Mouse (Mus musculus) G1E (cell line): Measurements from ENCODE around the gene Fam124a. TPM values are rescaled to one million over a fixed set of nuclear protein-coding genes. Genes with fewer than 3 reads are reported as not detected.

Experiments used
- ATAC-seq: 2 replicates; pipeline ENCODE4 v1.8.0; 2016; ENCODE audit warnings: mild to moderate bottlenecking; ENCODE audit not compliant: insufficient number of reproducible peaks, poor library complexity, low FRiP score, severe bottlenecking; ENCODE audit errors: extremely low read depth
- DNase-seq: peaks from one replicate; pipeline ENCODE4 v3.0.0; 2012; ENCODE audit warnings: low spot score
- H3K27me3 ChIP-seq: 2 replicates; pipeline ENCODE4 v1.6.1; 2012; ENCODE audit warnings: mild to moderate bottlenecking, low read length, inconsistent platforms; ENCODE audit not compliant: insufficient read depth
- H3K36me3 ChIP-seq: replicated peaks from 2 replicates; pipeline ENCODE3; 2012; ENCODE audit warnings: mild to moderate bottlenecking, inconsistent platforms
- H3K4me1 ChIP-seq: 2 replicates; pipeline ENCODE4 v1.6.1; 2012; ENCODE audit warnings: low read depth, low read length, inconsistent platforms, mixed read lengths; ENCODE audit not compliant: insufficient read depth
- H3K4me3 ChIP-seq: 2 replicates; pipeline ENCODE4 v1.5.1; 2012; ENCODE audit warnings: low read depth, mild to moderate bottlenecking, inconsistent platforms, low read length, moderate library complexity, mixed read lengths
- H3K9me3 ChIP-seq: replicated peaks from 2 replicates; pipeline ENCODE4 v1.6.1; 2012; ENCODE audit warnings: inconsistent platforms
- CTCF ChIP-seq: IDR thresholded peaks from 2 replicates; pipeline ENCODE4 v1.5.1; 2012; ENCODE audit warnings: low read depth, low read length, inconsistent platforms, mixed read lengths
- GATA1 ChIP-seq: IDR thresholded peaks from 2 replicates; pipeline ENCODE4 v1.6.1; 2012; ENCODE audit warnings: borderline replicate concordance, low read length, inconsistent platforms, mixed read lengths
- GATA2 ChIP-seq: IDR thresholded peaks from 2 replicates; pipeline ENCODE4 v1.6.1; 2012; ENCODE audit warnings: low read depth, low read length, inconsistent platforms, borderline replicate concordance
- POLR2AphosphoS5 ChIP-seq: IDR thresholded peaks from 2 replicates; pipeline ENCODE4 v1.6.1; 2012; ENCODE audit warnings: low read depth, low read length, inconsistent platforms; ENCODE audit not compliant: insufficient replicate concordance
- TAL1 ChIP-seq: conservative IDR thresholded peaks from 2 replicates; pipeline ENCODE4 v1.6.1; 2012; ENCODE audit warnings: low read depth, low read length, inconsistent platforms, mixed read lengths
- polyA plus RNA-seq: library from polyadenylated mRNA; stranded (reverse); fragments of >175 nt; gene quantifications from 2 replicates; pipeline ENCODE4 v1.2.3, GENCODE M21; 2012
- total RNA-seq, 2 experiments: library from RNA; stranded (forward) in 1 of 2; stranded (reverse) in 1 of 2; fragments of 200-1000 nt in 1 of 2; fragments of >200 nt in 1 of 2; fragmentation: Nextera tagmentation in 1 of 2; gene quantifications; 2 replicates each; pipeline ENCODE4 v1.2.3; 2014 to 2017

Gene Fam124a
- total and polyA plus RNA-seq, 3 experiments = 0.05 to 2.0 TPM; not detected in 1

DNA sequence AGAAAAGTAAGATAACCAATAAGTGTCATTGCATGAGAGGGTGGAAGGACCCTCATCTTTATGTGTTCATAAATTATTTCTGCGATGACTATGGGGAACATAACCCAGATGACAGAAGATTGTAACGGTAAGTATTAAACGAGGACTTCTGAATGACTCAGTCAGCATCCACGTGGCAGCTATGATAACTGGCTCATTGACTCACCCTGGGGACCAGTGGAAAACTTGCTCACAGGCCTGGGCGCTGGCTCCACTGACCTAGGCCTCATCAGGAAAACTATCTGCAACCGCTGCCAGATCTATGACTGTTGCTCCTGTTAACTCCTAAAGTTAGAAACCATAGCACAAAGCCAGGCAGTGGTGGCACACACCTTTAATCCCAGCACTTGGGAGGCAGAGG is 92.9 kb downstream of the Fam124a start:
- H3K4me3 ChIP-seq = no peak overlapping the region
- H3K9me3 ChIP-seq = no peaks in the 10 kb centered on the region
- DNase-seq = no peak
- H3K27me3 ChIP-seq = no peaks in the 10 kb centered on the region
- no peaks in the 10 kb centered on the region for H3K36me3 ChIP-seq
- no peak for ATAC-seq
- H3K4me1 ChIP-seq = no peaks in the 10 kb centered on the region
- no peak for TF ChIP-seq CTCF
- TF ChIP-seq POLR2AphosphoS5 = no peak
- TF ChIP-seq GATA2 = no peak
- TF ChIP-seq GATA1 = no peak
- no peak for TF ChIP-seq TAL1

DNA sequence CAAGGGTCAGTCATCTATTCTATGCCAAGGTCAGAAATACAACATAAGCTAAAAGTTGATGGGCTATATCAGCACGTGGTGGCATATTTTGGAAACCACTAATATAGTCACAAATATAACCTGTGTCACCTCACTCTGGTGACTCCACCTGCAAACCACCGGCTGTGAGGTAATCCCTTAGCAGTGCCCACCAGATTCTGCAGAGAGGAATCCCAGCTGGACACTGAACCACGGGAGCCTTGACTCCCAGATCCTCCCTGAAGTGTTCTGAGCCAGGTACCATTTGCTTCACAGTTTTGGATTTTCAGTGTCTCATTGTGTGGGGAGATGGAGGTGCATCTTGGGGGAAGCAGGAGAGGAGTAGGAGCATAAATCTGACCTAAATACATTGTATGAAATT is 94.8 kb downstream of the Fam124a start:
- Histone ChIP-seq H3K36me3 (no peaks in the 10 kb centered on the region), H3K4me3 (no peak overlapping the region), H3K27me3 (0 out of 2 replicates have a peak, but pooled peaks cover 3% of the 10 kb centered on the region), H3K4me1 (no peaks in the 10 kb centered on the region), H3K9me3 (no peaks in the 10 kb centered on the region)
- DNase-seq (no peak), ATAC-seq (no peak)
- TF ChIP-seq GATA2 = no peak
- no peak for TF ChIP-seq GATA1
- TF ChIP-seq POLR2AphosphoS5 = no peak
- no peak for TF ChIP-seq CTCF
- no peak for TF ChIP-seq TAL1

DNA sequence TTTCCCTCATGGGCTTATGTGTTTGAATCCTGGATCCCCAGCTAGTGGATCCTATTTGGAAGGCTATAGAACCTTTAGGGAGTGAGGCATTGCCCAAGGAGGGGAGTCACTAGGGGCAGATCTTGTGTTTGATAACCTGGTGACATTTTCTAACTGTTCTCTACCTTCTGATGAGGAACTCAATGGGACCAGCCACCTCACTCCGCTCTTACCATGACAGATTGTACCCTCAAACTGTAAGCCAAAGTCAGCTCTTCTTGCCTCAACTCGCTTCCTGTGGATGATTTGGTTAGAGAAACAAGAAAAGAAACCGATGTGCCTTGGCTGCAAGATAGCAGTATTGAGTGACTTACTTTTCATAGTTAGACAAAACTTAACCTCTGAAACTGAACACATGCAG is 96.2 kb downstream of the Fam124a start:
- TF ChIP-seq GATA2 = no peak
- TF ChIP-seq CTCF = no peak
- no peak for TF ChIP-seq GATA1
- TF ChIP-seq POLR2AphosphoS5 = no peak
- TF ChIP-seq TAL1 = no peak
- ATAC-seq = no peak
- Histone ChIP-seq H3K4me1 (no peaks in the 10 kb centered on the region), H3K27me3 (0 out of 2 replicates have a peak, but pooled peaks cover 3% of the 10 kb centered on the region), H3K9me3 (no peaks in the 10 kb centered on the region), H3K36me3 (no peaks in the 10 kb centered on the region), H3K4me3 (no peak overlapping the region)
- DNase-seq = no peak

DNA sequence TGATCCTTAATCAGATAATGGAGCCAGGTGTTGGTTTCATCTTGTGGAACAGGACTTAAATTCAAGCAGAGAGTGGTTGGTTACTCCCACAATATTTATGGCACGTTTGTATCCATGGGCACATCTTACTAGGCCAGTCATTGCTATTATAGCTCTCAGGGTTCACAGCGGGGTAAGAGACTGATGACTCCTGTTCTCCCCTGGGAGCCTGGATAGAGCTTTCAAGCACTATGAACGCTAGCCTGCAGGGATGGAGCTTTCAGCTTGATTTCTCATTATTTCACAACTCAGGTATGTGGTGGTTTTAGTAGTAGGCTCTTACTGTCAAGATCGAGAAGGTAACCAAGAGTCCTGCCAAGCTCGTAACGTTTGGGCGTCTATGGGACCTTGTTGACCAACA is 100.5 kb downstream of the Fam124a start:
- H3K27me3 ChIP-seq = peaks cover 6% of the 10 kb centered on the region; the same call in 1 of the 2 replicates
- TF ChIP-seq GATA1 = no peak
- TF ChIP-seq CTCF = no peak
- no peak for TF ChIP-seq TAL1
- TF ChIP-seq GATA2 = no peak
- no peak for TF ChIP-seq POLR2AphosphoS5

DNA sequence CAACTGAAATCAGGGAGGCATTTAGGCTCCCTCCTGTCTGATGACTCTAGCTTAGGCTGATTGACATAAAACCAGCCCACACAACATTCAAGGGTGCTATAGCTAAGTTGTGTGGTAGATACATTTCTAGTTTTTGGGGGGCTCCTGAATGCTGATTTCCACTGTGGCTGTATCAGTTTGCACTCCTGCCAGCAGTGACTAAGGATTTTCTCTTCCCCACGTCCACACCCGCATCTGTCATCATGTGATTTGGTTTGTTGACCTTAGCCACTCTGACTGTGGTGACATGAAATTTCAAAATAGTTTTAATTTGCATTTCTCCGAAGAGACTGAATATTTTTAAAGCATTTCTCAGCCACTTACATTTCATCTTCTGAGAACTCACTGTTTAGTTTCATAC is 101.9 kb downstream of the Fam124a start:
- H3K4me3 ChIP-seq = no peak overlapping the region
- DNase-seq (no peak), ATAC-seq (no peak)
- TF ChIP-seq CTCF (no peak), POLR2AphosphoS5 (no peak), TAL1 (no peak), GATA1 (no peak), GATA2 (no peak)
- no peaks in the 10 kb centered on the region for H3K9me3 ChIP-seq
- H3K36me3 ChIP-seq = no peaks in the 10 kb centered on the region
- no peaks in the 10 kb centered on the region for H3K4me1 ChIP-seq
- H3K27me3 ChIP-seq = peaks cover 8% of the 10 kb centered on the region; the same call in 1 of the 2 replicates

More for the DNA sequence above, 100.5 kb downstream of the Fam124a start:
- ATAC-seq (no peak), DNase-seq (no peak)
- H3K4me1 ChIP-seq = no peaks in the 10 kb centered on the region
- no peaks in the 10 kb centered on the region for H3K9me3 ChIP-seq
- H3K36me3 ChIP-seq = no peaks in the 10 kb centered on the region
- H3K4me3 ChIP-seq = no peak overlapping the region

Other genes with a start within 250 kb of the Fam124a start
- gene Gucy1b2, start 99.4 kb upstream of the Fam124a start, total RNA-seq (2014; fragmentation: Nextera tagmentation) = not detected in 2 replicates
- gene Gucy1b2, start 99.4 kb upstream of the Fam124a start, total RNA-seq (2017) = not detected in 2 replicates
- gene Gucy1b2, start 99.4 kb upstream of the Fam124a start, polyA plus RNA-seq = not detected in 2 replicates
- not detected in 2 replicates for gene Gm4131, start 11.2 kb downstream of the Fam124a start, total RNA-seq (2014; fragmentation: Nextera tagmentation)
- gene Gm4131, start 11.2 kb downstream of the Fam124a start, total RNA-seq (2017) = not detected in 2 replicates
- gene Gm4131, start 11.2 kb downstream of the Fam124a start, polyA plus RNA-seq = not detected in 2 replicates
- not detected in 2 replicates for gene Serpine3, start 107.9 kb downstream of the Fam124a start, total RNA-seq (2014; fragmentation: Nextera tagmentation)
- not detected in 2 replicates for gene Serpine3, start 107.9 kb downstream of the Fam124a start, total RNA-seq (2017)
- gene Serpine3, start 107.9 kb downstream of the Fam124a start, polyA plus RNA-seq = not detected in 2 replicates
- gene Ints6, start 205.4 kb downstream of the Fam124a start, total RNA-seq (2014; fragmentation: Nextera tagmentation) = 144 and 145 TPM in 2 replicates
- 109 and 191 TPM in 2 replicates for gene Ints6, start 205.4 kb downstream of the Fam124a start, total RNA-seq (2017)
- gene Ints6, start 205.4 kb downstream of the Fam124a start, polyA plus RNA-seq = 15.9 and 19.6 TPM in 2 replicates